Mouse (Mus musculus): Measurements from ENCODE around the gene Spcs3. TPM values are rescaled to one million over a fixed set of nuclear protein-coding genes. Genes with fewer than 3 reads are reported as not detected.
A peak's percentile ranks its signal among the peaks of the same experiment; 100 is the strongest.

Gene Spcs3
- polyA plus RNA-seq, 1 experiment from 2014 or later: 41.5 TPM

DNA sequence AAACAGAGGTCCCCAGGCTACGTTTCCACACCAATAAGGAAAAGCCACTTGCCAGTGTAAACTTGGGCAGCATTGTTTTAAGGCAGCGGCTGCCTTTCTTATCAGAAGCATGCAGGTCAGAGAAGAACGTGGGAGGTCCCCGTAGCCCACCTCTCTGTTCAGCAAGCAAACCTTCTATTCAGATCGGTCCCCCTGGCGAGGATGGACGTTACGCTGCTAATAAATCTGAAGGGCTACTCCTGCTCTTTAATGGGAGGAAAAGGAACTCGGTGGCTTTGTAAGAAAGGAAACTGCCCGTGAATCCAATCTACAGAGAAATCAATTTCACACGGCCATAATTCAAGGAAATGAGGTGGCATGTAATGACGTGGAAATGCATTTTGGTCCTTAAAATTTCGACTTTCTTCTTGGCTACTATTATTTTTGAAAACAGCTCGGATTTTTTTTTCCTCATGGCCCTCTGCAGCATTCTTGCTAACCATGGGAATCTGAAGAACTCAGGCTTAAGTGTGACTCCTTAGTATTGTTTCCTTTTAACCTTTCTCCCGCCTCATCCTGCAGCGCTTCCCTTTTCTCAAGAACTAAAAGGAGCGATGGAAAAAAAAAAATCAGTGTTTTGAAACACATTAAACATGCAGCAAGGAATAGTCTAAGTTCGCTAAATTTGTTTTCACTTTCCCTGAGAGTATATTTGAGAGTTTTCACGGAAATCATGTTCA lies 43.1 kb downstream of the Spcs3 start:
- Histone ChIP-seq H3K9me3 (ENCODE audit: low read length) (no peaks in the 10 kb centered on the region), H3K27ac (ENCODE audit: low read depth) (no peak overlapping the region), H3K9ac (replicated peaks) (no peak overlapping the region), H3K27me3 (ENCODE audit: insufficient read depth, low read length) (no peaks in the 10 kb centered on the region), H3K4me1 (ENCODE audit: insufficient read depth) (no peaks in the 10 kb centered on the region), H3K4me2 (ENCODE audit: low read depth, low read length) (peak overlapping the region; percentile 48), H3K36me3 (replicated peaks; ENCODE audit: insufficient read depth, low read length) (no peaks in the 10 kb centered on the region), H3K4me3 (ENCODE audit: low read depth, low read length) (0 out of 2 replicates have a peak overlapping the region, but pooled peaks have one; percentile 1)
- ATAC-seq (no peak), DNase-seq (no peak)
- TF ChIP-seq EP300 (IDR thresholded peaks at IDR 0.05; ENCODE audit: low read depth): no peak
- 21% methylated on average over 19 of the region's 19 CpGs for WGBS (ENCODE audit: insufficient replicate concordance)

Other genes with a start within 250 kb of the Spcs3 start
- 1.1 and 2.3 TPM in 2 replicates for gene Asb5, start 418 bp downstream of the Spcs3 start, polyA plus RNA-seq (2015; fragmentation: Nextera tagmentation; extraction: Ambion mirVana)
- gene Spata4, start 70.8 kb upstream of the Spcs3 start, polyA plus RNA-seq (2015; fragmentation: Nextera tagmentation; extraction: Ambion mirVana): not detected in 2 replicates

Measured in liver, postnatal 0 days (tissue).